Mouse (Mus musculus) cerebellum, adult 2 months (tissue): Measurements from ENCODE around the gene Idh1.

Experiments used
- CTCF ChIP-seq: fragments of 200-500 bp; IDR thresholded peaks from 2 replicates; pipeline ENCODE4 v1.5.1; 2011; ENCODE audit warnings: low read depth, mild to moderate bottlenecking, control low read depth, low read length, moderate library complexity, borderline replicate concordance; ENCODE audit not compliant: insufficient read depth
- POLR2A ChIP-seq: fragments of 200-500 bp; IDR thresholded peaks from 2 replicates; pipeline ENCODE4 v1.6.1; 2011; ENCODE audit warnings: low read length, control low read depth, borderline replicate concordance; ENCODE audit not compliant: insufficient read depth

DNA sequence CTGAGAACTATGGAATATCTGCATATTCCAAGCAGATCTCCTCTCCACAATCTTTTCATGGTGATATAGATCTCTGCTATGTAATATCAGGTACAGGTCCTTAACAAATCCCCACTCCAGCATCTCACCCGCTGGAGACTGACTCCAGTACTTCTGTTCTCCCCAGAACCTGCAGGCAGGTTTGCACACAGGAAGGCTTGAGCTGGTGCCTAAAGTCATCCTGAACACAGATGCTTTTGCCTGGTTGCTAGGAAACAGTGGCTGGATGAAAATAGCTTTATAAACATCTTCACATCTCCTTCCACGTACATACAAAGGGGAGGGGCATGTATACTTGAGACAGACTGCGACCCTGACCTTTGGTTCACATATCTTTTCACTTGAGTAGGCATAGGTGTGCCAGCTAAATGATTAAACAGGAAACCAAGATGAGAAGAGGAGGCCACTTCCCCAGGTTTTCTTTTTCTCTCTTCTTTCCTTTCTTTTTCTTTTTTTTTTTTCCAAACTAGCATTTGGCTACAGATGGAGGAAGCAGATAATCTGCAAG lies 56.6 kb downstream of the Idh1 start:
- TF ChIP-seq CTCF (no peak), POLR2A (no peak)
